Mouse (Mus musculus) T-helper 1 cell (primary cell): ENCODE data around the gene Kif16b.

ENCODE experiments used
- in situ Hi-C: fragments of 300-600 bp; cut with MboI, MseI; formaldehyde crosslinking; loops from one replicate; pipeline ENCODE4 v1.15.1; 2025; ENCODE audit warnings: high pct_unique_total_duplicates

The Kif16b gene

DNA sequence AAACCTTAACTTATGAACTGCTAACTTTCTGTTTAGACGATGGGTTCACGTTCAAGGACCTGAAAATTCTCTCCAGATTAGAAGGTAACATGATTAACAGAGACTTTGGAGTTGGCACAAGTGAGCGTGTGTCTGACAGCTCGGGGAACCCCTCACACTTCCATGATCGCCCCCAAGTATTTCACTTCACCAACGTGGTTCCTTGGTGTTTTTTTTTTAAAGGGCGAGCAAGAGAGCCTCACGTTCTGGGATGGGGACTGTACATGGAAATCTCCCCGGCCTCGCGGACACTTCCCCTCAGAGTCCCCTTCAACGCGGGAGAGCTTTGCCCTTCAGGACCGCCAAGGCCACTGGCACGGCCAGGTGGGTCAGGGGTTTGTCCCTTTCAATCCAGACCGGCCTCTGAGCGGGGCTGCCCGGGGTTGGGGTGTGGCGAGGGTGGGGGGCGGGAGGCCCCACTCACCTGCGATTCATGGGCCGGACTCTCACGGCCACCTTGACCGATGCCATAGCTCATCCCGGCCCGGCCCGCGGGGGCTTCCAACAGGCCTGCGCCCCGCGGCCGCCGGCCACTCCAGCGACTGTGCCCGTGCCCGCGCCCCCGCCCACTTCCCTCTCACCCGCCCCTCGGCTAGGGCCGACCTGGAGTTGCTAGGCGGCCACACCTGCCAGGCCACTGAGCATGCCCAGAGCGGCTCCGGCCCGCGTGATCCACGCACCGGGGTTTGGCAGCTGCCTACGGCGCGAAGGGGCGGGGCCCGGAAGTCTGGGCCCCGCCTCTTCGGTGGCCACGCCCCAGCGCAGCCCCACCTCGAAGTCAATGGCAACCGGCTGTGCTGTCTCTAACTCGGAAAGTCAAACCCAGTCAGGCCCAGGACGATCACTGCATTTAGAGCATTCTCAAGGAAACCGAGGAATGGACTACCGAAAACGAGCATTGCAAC is at the start of gene Kif16b:
Kif16b (minus strand) TSS at position 670 of the 944 bp plus-strand sequence.
- in situ Hi-C loops = no loop called here

DNA sequence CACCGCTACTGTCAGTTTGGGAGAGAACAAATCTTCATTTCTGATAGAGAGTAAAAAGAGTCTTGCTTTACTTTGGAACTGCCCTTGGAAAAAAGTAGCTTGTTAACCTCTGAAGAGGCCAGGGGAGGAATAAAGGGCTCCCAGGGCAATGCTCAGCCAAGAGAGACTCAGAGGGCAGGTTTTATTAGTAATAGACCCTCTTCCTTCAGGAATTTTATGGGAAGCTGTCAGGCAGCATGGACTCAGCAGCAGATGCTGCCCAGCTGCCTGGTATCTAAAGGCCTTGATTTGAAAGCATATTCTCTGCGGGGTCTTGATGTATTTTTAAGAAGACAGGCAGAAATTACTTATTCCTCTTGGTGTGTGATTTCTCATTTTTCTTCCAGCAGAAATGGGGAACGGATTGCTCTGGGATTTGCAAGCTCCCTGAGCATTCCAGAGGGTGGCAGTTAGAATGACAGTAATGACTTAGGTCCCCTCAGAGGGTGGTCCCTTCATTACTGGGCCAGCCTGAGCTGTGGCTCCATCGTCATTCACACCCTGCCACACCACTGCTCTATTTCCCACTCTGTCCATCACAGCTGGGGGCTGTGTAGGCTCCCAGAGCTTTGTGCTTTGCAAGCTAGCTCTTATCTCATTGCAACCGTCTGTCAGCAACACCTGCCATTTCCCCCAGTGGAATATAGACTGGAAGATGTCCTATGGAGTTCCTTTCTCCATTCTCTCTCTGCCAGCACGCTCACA is 39.7 kb upstream of the Kif16b start:
- in situ Hi-C loops = no loop called here

- in situ Hi-C loops = no loop called here
Observed at GRCm38 (mm10) chr2:142930445-142930844, 29.1 kb upstream of the Kif16b start.

DNA sequence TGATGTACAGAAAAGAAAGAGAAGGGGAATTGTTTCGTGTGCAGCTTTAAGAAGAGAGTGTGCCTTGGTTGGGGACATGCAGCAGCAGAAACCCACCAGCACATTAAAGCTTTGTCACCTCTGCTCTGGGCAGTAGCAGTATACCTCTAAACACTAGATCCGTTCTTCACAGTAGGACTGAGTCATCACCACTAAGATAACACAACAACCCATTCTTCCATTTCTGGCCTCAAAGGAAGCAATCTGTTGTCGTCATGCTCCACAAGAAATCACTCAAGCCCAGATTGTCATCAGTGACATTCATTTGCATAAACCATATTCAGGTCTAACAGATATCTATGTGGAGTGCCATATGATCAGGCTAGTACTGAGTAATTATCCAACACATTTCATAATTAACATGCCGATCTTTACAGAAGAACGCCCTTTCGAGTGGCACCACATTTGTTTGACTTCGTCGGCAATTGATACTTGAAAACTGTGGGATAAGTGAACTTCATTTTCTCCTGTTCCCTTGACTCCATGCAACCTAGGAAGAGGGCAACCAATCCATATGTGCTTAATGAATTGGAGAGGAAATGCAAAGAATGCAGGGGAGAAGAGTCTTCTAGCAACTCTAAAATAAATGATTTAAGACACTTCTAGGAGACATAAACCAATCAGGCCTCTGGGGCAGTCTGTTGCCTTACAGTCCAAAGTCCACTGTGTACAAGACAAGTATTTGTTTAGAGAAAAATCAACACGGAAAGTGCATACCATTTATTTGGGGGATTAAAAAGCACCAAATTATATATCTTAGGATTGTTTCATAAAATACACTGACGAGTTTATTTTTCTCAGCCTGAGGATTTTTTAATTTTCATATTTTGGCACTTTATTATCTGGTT is 28.1 kb upstream of the Kif16b start:
- in situ Hi-C loops = no loop called here

- in situ Hi-C loops = no loop called here
Observed at GRCm38 (mm10) chr2:142910808-142911388, 9.6 kb upstream of the Kif16b start.

DNA sequence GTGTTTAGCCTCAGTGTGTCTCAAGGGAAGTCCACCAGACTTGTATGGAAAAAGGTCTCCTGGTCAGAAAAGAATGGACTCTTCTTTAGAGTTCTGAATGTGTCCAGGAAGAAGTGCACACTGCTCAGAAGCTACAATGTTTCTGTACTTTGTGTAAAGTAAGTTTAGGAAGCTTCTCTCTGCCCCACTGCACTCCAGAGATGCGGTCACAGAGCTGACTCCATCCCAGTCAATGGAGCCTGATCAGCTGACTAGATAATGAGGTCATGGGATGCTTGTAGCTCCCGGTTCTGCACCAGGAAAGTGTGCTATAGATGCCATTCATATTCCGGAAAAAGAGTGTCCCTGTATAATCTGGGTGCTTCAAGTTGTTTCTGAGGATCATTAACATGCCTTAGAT is 7.9 kb upstream of the Kif16b start:
- in situ Hi-C loops = no loop called here

- in situ Hi-C loops = no loop called here
Observed at GRCm38 (mm10) chr2:142907056-142907455, 5.7 kb upstream of the Kif16b start.

- in situ Hi-C loops = no loop called here
Observed at GRCm38 (mm10) chr2:142902905-142903895, 1.9 kb upstream of the Kif16b start.

DNA sequence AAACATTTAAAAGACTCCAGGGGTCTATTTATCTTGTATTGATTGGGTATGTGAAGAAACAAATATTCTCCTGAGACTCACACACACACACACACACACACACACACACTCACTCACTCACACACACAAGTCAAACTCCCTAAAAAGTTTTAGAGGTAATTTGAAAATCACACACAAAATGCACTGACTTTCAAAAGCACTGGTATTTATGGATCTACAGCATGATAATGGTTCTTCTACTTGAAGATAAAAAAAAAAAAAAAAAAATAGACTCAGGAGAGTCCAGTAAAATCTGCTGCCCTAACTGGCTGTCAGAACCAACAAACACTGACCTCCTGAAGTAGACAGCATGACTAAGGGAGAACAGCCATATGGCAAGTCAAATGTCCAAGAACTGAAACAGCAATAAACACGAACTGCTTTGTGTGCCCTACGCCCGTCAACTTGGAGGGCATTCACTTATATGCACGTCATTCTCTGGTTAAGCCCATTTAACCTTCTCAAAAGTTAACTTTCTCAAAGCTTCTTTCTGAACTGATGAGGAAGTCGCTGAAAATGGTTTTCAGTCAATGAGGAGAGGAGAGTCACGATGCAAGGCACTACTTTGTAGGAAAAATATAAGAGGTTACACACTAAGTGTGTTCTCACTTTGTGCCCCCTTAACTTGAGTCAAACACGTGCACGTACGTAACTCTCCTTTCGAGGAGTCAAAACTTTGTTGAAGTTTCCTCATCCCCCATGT is 1.0 kb downstream of the Kif16b start:
- in situ Hi-C loops = no loop called here

GRCm38 (mm10) chr2:142893780-142894179 is 7.6 kb downstream of the Kif16b start:
- in situ Hi-C loops = no loop called here

DNA sequence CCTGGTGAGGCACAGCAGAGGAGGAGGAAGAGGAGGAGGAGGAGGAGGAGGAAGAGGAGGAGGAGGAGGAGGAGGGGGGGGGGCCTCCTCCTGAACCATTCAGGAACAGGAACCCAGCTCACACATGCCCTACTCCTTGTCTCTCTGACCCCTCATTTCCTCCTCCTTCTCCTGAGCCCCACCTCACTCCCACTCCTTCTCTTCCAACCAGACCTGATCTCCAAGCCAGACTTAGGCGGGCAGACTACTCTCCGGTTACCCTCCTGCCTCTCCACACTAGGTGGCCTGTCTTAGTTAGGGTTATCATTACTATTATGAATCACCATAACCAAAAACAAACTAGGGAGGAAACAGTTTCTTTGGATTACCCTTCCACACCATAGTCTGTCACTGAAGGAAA is 10.0 kb downstream of the Kif16b start:
- in situ Hi-C loops = no loop called here

- in situ Hi-C loops = no loop called here
Observed at GRCm38 (mm10) chr2:142884456-142884855, 16.9 kb downstream of the Kif16b start.

DNA sequence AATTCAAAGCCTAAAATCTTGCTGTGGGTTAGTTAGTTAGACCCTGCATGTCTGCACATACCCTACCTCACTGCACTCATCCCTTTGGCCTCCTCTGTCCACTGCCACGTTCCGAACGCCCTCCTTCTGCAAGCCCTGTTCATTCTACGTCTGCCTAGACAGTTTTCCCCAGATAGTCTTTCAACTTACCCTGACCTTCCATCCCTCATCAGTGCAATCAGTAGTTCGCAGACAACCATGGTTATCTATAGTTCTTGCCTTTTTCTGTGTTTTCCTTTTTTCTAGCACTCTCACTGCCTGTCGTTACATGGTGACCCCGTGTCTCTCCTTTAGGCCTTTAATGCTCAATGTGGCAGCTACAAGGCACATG is 17.7 kb downstream of the Kif16b start:
- in situ Hi-C loops = no loop called here

GRCm38 (mm10) chr2:142882871-142883624 is 18.3 kb downstream of the Kif16b start:
- in situ Hi-C loops = no loop called here

- in situ Hi-C loops = no loop called here
Observed at GRCm38 (mm10) chr2:142882466-142882865, 18.9 kb downstream of the Kif16b start.

DNA sequence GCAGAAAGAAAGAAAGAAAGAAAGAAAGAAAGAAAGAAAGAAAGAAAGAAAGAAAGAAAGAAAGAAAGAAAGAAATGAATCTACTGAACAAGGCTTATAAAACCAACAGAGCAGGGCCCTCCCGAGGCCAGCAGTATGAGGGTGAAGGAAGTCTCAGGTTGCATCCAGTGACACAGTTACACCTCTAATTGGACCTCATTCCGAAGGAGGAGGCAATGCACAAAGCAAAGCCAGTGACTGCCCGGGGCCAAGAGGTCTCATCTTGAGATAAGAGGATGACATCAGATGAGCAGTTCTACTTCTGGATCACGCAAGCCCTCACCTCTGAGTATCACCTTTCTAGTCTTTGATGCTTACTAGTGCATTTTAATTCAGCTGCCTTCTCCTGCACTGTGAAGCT is 20.2 kb downstream of the Kif16b start:
- in situ Hi-C loops = no loop called here

GRCm38 (mm10) chr2:142879257-142879818 is 22.0 kb downstream of the Kif16b start:
- in situ Hi-C loops = no loop called here

DNA sequence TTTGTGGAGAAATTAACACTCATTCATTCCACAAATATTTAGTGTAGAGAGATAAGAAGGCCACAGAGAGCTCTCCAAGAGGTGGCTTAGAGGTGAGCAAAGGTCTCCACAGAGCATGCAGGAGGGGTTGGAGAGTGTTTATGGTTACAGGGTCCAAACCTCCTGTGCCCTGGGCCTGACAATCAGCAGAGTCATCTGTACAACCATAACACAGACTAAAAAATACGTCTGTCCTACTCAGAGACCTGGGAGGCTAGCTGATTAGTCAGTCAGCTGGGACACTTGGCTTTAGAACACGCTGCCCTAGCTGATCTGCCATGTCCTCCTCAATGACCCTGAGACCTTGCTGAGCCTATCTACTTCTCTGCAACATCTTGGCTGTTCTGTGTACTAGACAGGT is 24.7 kb downstream of the Kif16b start:
- in situ Hi-C loops = no loop called here
